11 mouse cellular contexts compared by ENCODE assay signal in genomic region chr16:81201471-81201870, GRCm38 (mm10). TPM values are rescaled to one million over a fixed set of nuclear protein-coding genes. Genes with fewer than 3 reads are reported as not detected.
DNase-seq lines count a peak whose midpoint lies in the region; ATAC-seq and TF ChIP-seq lines count a peak whose summit lies in the region.
"Had no signal": no experiment of that assay in that cellular context is flagged by ENCODE, and none has a peak within 500 bp of the region (broad histone marks: within the 10 kb centered on the region; RNA-seq: fewer than 3 reads in every experiment).

No protein-coding gene starts in this region.

- H3K4me2 ChIP-seq in forebrain, postnatal 0 days (ENCODE audit: low read depth): peak overlapping the region; percentile 67
- peak overlapping the region; percentile 61 for H3K4me2 ChIP-seq in midbrain, embryonic 12.5 days (replicated peaks)
- no peak overlapping the region for H3K4me2 ChIP-seq in liver, embryonic 11.5 days

- H3K27me3 ChIP-seq in forebrain, postnatal 0 days (ENCODE audit: insufficient read depth, low read length): no peaks in the 10 kb centered on the region
- H3K27me3 ChIP-seq in midbrain, embryonic 12.5 days: no peaks in the 10 kb centered on the region
- H3K27me3 ChIP-seq in liver, embryonic 11.5 days (replicated peaks; ENCODE audit: control insufficient read depth, insufficient read depth, low read length): no peaks in the 10 kb centered on the region; the same call in 1 of the 2 replicates
- H3K27me3 ChIP-seq: stomach, embryonic 15.5 days had no signal

- H3K9me3 ChIP-seq in forebrain, postnatal 0 days (ENCODE audit: low read length): no peaks in the 10 kb centered on the region
- H3K9me3 ChIP-seq in midbrain, embryonic 12.5 days: no peaks in the 10 kb centered on the region
- H3K9me3 ChIP-seq in liver, embryonic 11.5 days (ENCODE audit: control insufficient read depth, low read length): no peaks in the 10 kb centered on the region
- H3K9me3 ChIP-seq: stomach, embryonic 15.5 days had no signal

- H3K4me3 ChIP-seq in cortical plate, adult 2 months (ENCODE audit: insufficient read depth, low read length): peak overlapping the region; percentile 99
- peak overlapping the region; percentile 63 for H3K4me3 ChIP-seq in forebrain, postnatal 0 days (ENCODE audit: low read depth, low read length)
- peak overlapping the region; percentile 60 for H3K4me3 ChIP-seq in midbrain, embryonic 12.5 days
- no peak overlapping the region for H3K4me3 ChIP-seq in liver, embryonic 11.5 days (ENCODE audit: low read depth, low read length)

- H3K27ac ChIP-seq in cortical plate, adult 2 months (ENCODE audit: insufficient read depth, low read length): no peak overlapping the region
- peak overlapping the region; percentile 81 for H3K27ac ChIP-seq in forebrain, postnatal 0 days (ENCODE audit: low read depth, low read length)
- no peak overlapping the region for H3K27ac ChIP-seq in midbrain, embryonic 12.5 days (replicated peaks)
- no peak overlapping the region for H3K27ac ChIP-seq in liver, embryonic 11.5 days (ENCODE audit: low read depth, low read length)
- H3K27ac ChIP-seq: stomach, embryonic 15.5 days had no signal

- TF ChIP-seq CTCF in cortical plate, adult 2 months (IDR thresholded peaks at IDR 0.05; ENCODE audit: extremely low read depth, insufficient read depth, low read length): no peak
- TF ChIP-seq CTCF in forebrain, postnatal 0 days (IDR thresholded peaks at IDR 0.05; ENCODE audit: low read depth): no peak

- H3K36me3 ChIP-seq in forebrain, postnatal 0 days (ENCODE audit: insufficient read depth): no peaks in the 10 kb centered on the region
- H3K36me3 ChIP-seq in midbrain, embryonic 12.5 days: no peaks in the 10 kb centered on the region
- no peaks in the 10 kb centered on the region for H3K36me3 ChIP-seq in liver, embryonic 11.5 days (ENCODE audit: control insufficient read depth, insufficient read depth, low read length)
- H3K36me3 ChIP-seq: stomach, embryonic 15.5 days had no signal

- peak overlapping the region; percentile 69 for H3K9ac ChIP-seq in forebrain, postnatal 0 days
- H3K9ac ChIP-seq in midbrain, embryonic 12.5 days (replicated peaks): peak overlapping the region; percentile 43; the same call in 1 of the 2 replicates
- H3K9ac ChIP-seq in liver, embryonic 11.5 days (ENCODE audit: low read depth, low read length): no peak overlapping the region
- H3K9ac ChIP-seq: stomach, embryonic 15.5 days had no signal

- ATAC-seq in forebrain, postnatal 0 days: no peak
- ATAC-seq in midbrain, embryonic 12.5 days (ENCODE audit: low FRiP score, low read depth): no peak
- no peak for ATAC-seq in liver, embryonic 11.5 days (replicated peaks; ENCODE audit: low FRiP score)

- TF ChIP-seq POLR2A in cortical plate, adult 2 months (IDR thresholded peaks at IDR 0.05; ENCODE audit: extremely low read depth, insufficient read depth, low read length): no peak

- H3K4me1 ChIP-seq in cortical plate, adult 2 months (ENCODE audit: control insufficient read depth, insufficient read depth, low read length): no peaks in the 10 kb centered on the region
- H3K4me1 ChIP-seq in forebrain, postnatal 0 days (ENCODE audit: insufficient read depth): peaks cover 8% of the 10 kb centered on the region
- H3K4me1 ChIP-seq in midbrain, embryonic 12.5 days: peaks cover 12% of the 10 kb centered on the region; the same call in 1 of the 2 replicates
- no peaks in the 10 kb centered on the region for H3K4me1 ChIP-seq in liver, embryonic 11.5 days (replicated peaks; ENCODE audit: control insufficient read depth, insufficient read depth, low read length)
- H3K4me1 ChIP-seq: stomach, embryonic 15.5 days had no signal

- DNase-seq in embryo, embryonic 9.5 days (ENCODE audit: extremely low spot score): peak; percentile 1
- no peak for DNase-seq in embryo, embryonic 10 days (ENCODE audit: low spot score)
- DNase-seq in forebrain, postnatal 0 days: peak; percentile 37
- no peak for DNase-seq in liver, embryonic 11.5 days (ENCODE audit: low spot score)
- DNase-seq in right cerebral cortex, postnatal 10 days (ENCODE audit: low spot score in 2 of 2): no peak
- DNase-seq in embryo, embryonic 10.5 days (ENCODE audit: low spot score): no peak

- WGBS in forebrain, postnatal 0 days: 15% methylated on average over 5 of the region's 5 CpGs
- WGBS in midbrain, embryonic 12.5 days: 31% methylated on average over 5 of the region's 5 CpGs
- WGBS in liver, embryonic 11.5 days: 44% methylated on average over 5 of the region's 5 CpGs

RNA-seq across cellular contexts. Expression of gene Ncam2, which starts 1.0 kb away (rescaled TPM):
- polyA plus RNA-seq in cortical plate, adult 2 months (2012; rRNA removed): 19.8 and 20.3 TPM in 2 replicates
- total RNA-seq in forebrain, postnatal 0 days (2014; rRNA removed): 44.5 and 54.6 TPM in 2 replicates
- polyA plus RNA-seq in forebrain, postnatal 0 days (2015; fragmentation: Nextera tagmentation; extraction: Ambion mirVana): 5.1 and 12.2 TPM in 2 replicates
- polyA plus RNA-seq in midbrain, embryonic 12.5 days (2016; fragmentation: Nextera tagmentation; extraction: Ambion mirVana): 7.5 and 9.8 TPM in 2 replicates
- polyA plus RNA-seq in liver, embryonic 11.5 days (2014; fragmentation: Nextera tagmentation; extraction: Ambion mirVana): 0.09 and 0.23 TPM in 2 replicates
- total RNA-seq: granulocyte monocyte progenitor cell, adult 5-6 weeks; MEL had no signal

Comparison
In these comparisons a context has a peak if more than half of its experiments do, and no peak if none do; other contexts are left out.
1. DNase-seq: peak in embryo, embryonic 9.5 days (single experiment) and forebrain, postnatal 0 days (single experiment); none in embryo, embryonic 10 days (single experiment), liver, embryonic 11.5 days (single experiment), right cerebral cortex, postnatal 10 days (0 of 2) and embryo, embryonic 10.5 days (single experiment).